Mouse (Mus musculus): ENCODE results near the gene Sh3tc1. TPM values are rescaled to one million over a fixed set of nuclear protein-coding genes. Genes with fewer than 3 reads are reported as not detected.
A peak's percentile ranks its signal among the peaks of the same experiment; 100 is the strongest.

Gene Sh3tc1
- polyA plus RNA-seq, 1 experiment from 2014 or later, result 3.2 TPM

DNA sequence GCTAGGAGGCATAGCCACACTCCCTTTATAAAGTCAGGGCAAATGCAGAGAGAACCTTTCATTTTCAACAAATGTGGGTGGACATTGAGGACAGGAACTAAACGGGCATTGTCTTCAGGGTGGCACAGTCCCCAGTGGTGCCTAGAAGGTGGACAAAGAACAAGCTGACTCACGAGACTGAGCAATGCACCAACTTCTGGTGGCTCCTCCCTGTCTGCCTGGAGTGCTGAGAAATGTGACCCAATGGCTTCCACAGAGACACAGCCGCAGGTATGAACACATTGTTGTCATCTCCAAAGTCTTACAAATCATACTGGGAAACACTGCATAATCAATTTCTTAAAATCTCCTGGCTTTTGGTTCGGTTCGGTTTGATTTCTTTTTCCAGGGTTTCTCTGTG is 22.3 kb downstream of the Sh3tc1 start:
- Histone ChIP-seq H3K9ac (ENCODE audit: low read length) (no peak overlapping the region), H3K4me3 (ENCODE audit: low read depth, low read length) (no peak overlapping the region), H3K36me3 (ENCODE audit: control insufficient read depth, insufficient read depth, low read length) (no peaks in the 10 kb centered on the region), H3K9me3 (ENCODE audit: control insufficient read depth, low read length) (no peaks in the 10 kb centered on the region), H3K4me2 (replicated peaks; ENCODE audit: low read depth) (no peak overlapping the region), H3K27me3 (ENCODE audit: control insufficient read depth, insufficient read depth, low read length) (no peaks in the 10 kb centered on the region), H3K4me1 (replicated peaks; ENCODE audit: control insufficient read depth, insufficient read depth) (no peaks in the 10 kb centered on the region), H3K27ac (replicated peaks) (no peak overlapping the region; the same call in 1 of the 2 replicates)
- DNase-seq (ENCODE audit: low spot score), result no peak
- 75% methylated on average over 5 of the region's 5 CpGs for WGBS
- no peak for ATAC-seq (ENCODE audit: low FRiP score, low TSS enrichment)
- TF ChIP-seq EP300 (optimal IDR thresholded peaks at IDR 0.05) (no peak), CTCF (IDR thresholded peaks at IDR 0.05; ENCODE audit: low read depth) (no peak)

- ATAC-seq (ENCODE audit: low FRiP score, low TSS enrichment) (peak; percentile 79), DNase-seq (ENCODE audit: low spot score) (peak; percentile 87)
- Histone ChIP-seq H3K4me3 (ENCODE audit: low read depth, low read length) (no peak overlapping the region), H3K4me2 (replicated peaks; ENCODE audit: low read depth) (no peak overlapping the region), H3K9me3 (ENCODE audit: control insufficient read depth, low read length) (no peaks in the 10 kb centered on the region), H3K36me3 (ENCODE audit: control insufficient read depth, insufficient read depth, low read length) (no peaks in the 10 kb centered on the region), H3K9ac (ENCODE audit: low read length) (no peak overlapping the region), H3K27me3 (ENCODE audit: control insufficient read depth, insufficient read depth, low read length) (no peaks in the 10 kb centered on the region), H3K4me1 (replicated peaks; ENCODE audit: control insufficient read depth, insufficient read depth) (no peaks in the 10 kb centered on the region), H3K27ac (replicated peaks) (no peak overlapping the region)
- 46% methylated on average over 13 of the region's 13 CpGs for WGBS
- TF ChIP-seq EP300 (optimal IDR thresholded peaks at IDR 0.05), result no peak
- peak; percentile 98 for TF ChIP-seq CTCF (IDR thresholded peaks at IDR 0.05; ENCODE audit: low read depth)
These were observed 26.0 kb downstream of the Sh3tc1 start for GRCm38 (mm10) chr5:35713649-35714354.

DNA sequence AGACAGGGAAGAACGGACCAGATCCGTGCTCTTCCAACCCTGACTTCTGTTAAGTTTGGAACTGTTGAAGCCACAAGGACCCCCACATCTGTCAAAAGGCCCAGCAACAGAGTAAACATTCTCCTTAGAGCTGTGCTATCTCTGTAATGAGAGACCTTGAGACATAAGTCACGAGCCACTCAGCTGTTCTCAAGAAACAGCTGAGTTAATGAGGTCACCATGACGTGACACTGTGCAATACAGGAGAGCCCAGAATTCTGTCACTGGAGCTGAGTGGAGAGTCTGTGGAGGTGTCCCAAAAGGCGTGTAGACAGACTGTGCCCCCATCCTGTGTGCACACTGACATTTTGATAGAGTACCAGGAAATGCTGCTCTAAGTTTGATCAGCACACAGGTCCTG is 27.3 kb downstream of the Sh3tc1 start:
- H3K27me3 ChIP-seq (ENCODE audit: control insufficient read depth, insufficient read depth, low read length), result no peaks in the 10 kb centered on the region
- H3K36me3 ChIP-seq (ENCODE audit: control insufficient read depth, insufficient read depth, low read length), result no peaks in the 10 kb centered on the region
- TF ChIP-seq CTCF (IDR thresholded peaks at IDR 0.05; ENCODE audit: low read depth), result no peak
- no peak for TF ChIP-seq EP300 (optimal IDR thresholded peaks at IDR 0.05)
- no peak overlapping the region for H3K4me2 ChIP-seq (replicated peaks; ENCODE audit: low read depth)
- no peaks in the 10 kb centered on the region for H3K4me1 ChIP-seq (replicated peaks; ENCODE audit: control insufficient read depth, insufficient read depth)
- DNase-seq (ENCODE audit: low spot score), result no peak
- no peak for ATAC-seq (ENCODE audit: low FRiP score, low TSS enrichment)
- no peak overlapping the region for H3K27ac ChIP-seq (replicated peaks)
- no peak overlapping the region for H3K4me3 ChIP-seq (ENCODE audit: low read depth, low read length)
- no peaks in the 10 kb centered on the region for H3K9me3 ChIP-seq (ENCODE audit: control insufficient read depth, low read length)
- no peak overlapping the region for H3K9ac ChIP-seq (ENCODE audit: low read length)
- WGBS, result 57% methylated on average over 5 of the region's 5 CpGs

- Histone ChIP-seq H3K4me1 (replicated peaks; ENCODE audit: control insufficient read depth, insufficient read depth) (no peaks in the 10 kb centered on the region), H3K9me3 (ENCODE audit: control insufficient read depth, low read length) (no peaks in the 10 kb centered on the region), H3K9ac (ENCODE audit: low read length) (no peak overlapping the region), H3K27me3 (ENCODE audit: control insufficient read depth, insufficient read depth, low read length) (no peaks in the 10 kb centered on the region), H3K27ac (replicated peaks) (no peak overlapping the region), H3K4me3 (ENCODE audit: low read depth, low read length) (no peak overlapping the region), H3K36me3 (ENCODE audit: control insufficient read depth, insufficient read depth, low read length) (no peaks in the 10 kb centered on the region), H3K4me2 (replicated peaks; ENCODE audit: low read depth) (no peak overlapping the region)
- ATAC-seq (ENCODE audit: low FRiP score, low TSS enrichment) (no peak), DNase-seq (ENCODE audit: low spot score) (no peak)
- 74% methylated on average over 3 of the region's 3 CpGs for WGBS
- TF ChIP-seq EP300 (optimal IDR thresholded peaks at IDR 0.05) (no peak), CTCF (IDR thresholded peaks at IDR 0.05; ENCODE audit: low read depth) (no peak)
These were observed 28.9 kb downstream of the Sh3tc1 start for GRCm38 (mm10) chr5:35710931-35711330.

DNA sequence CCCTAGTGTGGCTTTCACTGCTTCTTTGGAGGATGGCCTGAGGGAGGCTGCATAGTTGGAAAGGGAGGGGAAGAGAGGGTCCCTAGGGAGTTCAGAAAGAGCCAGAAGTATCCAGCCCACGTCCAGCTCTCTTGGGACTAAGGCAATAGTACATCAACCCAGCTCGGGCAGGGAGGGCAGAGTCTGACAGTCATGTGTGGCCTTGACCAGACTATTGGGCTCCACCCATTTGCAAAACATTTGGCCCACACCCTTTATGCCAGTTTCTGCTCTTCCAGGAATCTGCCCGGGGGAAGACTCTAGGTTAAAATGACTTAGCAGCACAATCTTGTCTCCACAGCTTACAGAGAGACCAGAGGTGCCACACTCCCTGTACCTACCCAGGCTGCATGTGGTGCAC is 29.3 kb downstream of the Sh3tc1 start:
- TF ChIP-seq EP300 (optimal IDR thresholded peaks at IDR 0.05) (no peak), CTCF (IDR thresholded peaks at IDR 0.05; ENCODE audit: low read depth) (no peak)
- Histone ChIP-seq H3K36me3 (ENCODE audit: control insufficient read depth, insufficient read depth, low read length) (no peaks in the 10 kb centered on the region), H3K4me2 (replicated peaks; ENCODE audit: low read depth) (no peak overlapping the region), H3K9ac (ENCODE audit: low read length) (no peak overlapping the region), H3K4me1 (replicated peaks; ENCODE audit: control insufficient read depth, insufficient read depth) (no peaks in the 10 kb centered on the region), H3K9me3 (ENCODE audit: control insufficient read depth, low read length) (no peaks in the 10 kb centered on the region), H3K27me3 (ENCODE audit: control insufficient read depth, insufficient read depth, low read length) (no peaks in the 10 kb centered on the region), H3K27ac (replicated peaks) (no peak overlapping the region), H3K4me3 (ENCODE audit: low read depth, low read length) (no peak overlapping the region)
- DNase-seq (ENCODE audit: low spot score), result no peak
- 43% methylated on average over 3 of the region's 3 CpGs for WGBS
- ATAC-seq (ENCODE audit: low FRiP score, low TSS enrichment), result no peak

DNA sequence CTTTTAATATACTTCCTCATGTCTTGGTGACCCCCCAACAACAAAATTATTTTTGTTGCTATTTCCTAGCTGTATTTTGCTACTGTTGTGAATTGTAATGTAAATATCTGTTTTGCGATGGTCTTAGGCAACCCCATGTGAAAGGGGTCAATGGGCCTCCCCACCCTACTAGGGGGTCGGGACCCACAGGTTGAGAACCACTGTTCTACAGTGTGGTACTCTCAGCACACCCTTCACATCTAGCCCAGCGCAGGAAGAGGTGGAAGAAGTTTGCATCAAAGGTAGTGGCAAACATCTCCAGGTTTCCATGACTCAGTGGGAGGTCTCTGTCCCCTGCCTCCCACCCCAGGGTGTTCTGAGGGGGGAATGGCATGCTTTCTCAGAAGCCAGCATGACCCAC is 34.4 kb downstream of the Sh3tc1 start:
- no peak overlapping the region for H3K27ac ChIP-seq (replicated peaks)
- no peak for DNase-seq (ENCODE audit: low spot score)
- no peaks in the 10 kb centered on the region for H3K36me3 ChIP-seq (ENCODE audit: control insufficient read depth, insufficient read depth, low read length)
- WGBS, result 96% methylated on average over 3 of the region's 3 CpGs
- H3K4me2 ChIP-seq (replicated peaks; ENCODE audit: low read depth), result no peak overlapping the region
- TF ChIP-seq CTCF (IDR thresholded peaks at IDR 0.05; ENCODE audit: low read depth), result no peak
- no peaks in the 10 kb centered on the region for H3K27me3 ChIP-seq (ENCODE audit: control insufficient read depth, insufficient read depth, low read length)
- no peak overlapping the region for H3K4me3 ChIP-seq (ENCODE audit: low read depth, low read length)
- H3K4me1 ChIP-seq (replicated peaks; ENCODE audit: control insufficient read depth, insufficient read depth), result no peaks in the 10 kb centered on the region
- H3K9ac ChIP-seq (ENCODE audit: low read length), result no peak overlapping the region
- no peaks in the 10 kb centered on the region for H3K9me3 ChIP-seq (ENCODE audit: control insufficient read depth, low read length)
- no peak for ATAC-seq (ENCODE audit: low FRiP score, low TSS enrichment)

Measured in stomach, postnatal 0 days (tissue).